Mouse (Mus musculus): ENCODE results near the gene Akap7.

- TF ChIP-seq USF1 (IDR thresholded peaks at IDR 0.05; ENCODE audit: low read depth) (no peak), E2F4 (IDR thresholded peaks at IDR 0.05; ENCODE audit: insufficient read depth) (no peak), POLR2A (IDR thresholded peaks at IDR 0.05; ENCODE audit: insufficient read length, low read depth) (no peak), MYOG (IDR thresholded peaks at IDR 0.05; ENCODE audit: control insufficient read depth in 1 of 3, insufficient read depth in 1 of 3, insufficient read length in 2 of 3, low read depth in 2 of 3) (no peak), TCF12 (IDR thresholded peaks at IDR 0.05; ENCODE audit: insufficient read depth, poor library complexity, severe bottlenecking) (no peak), POLR2AphosphoS2 (IDR thresholded peaks at IDR 0.05; ENCODE audit: insufficient read length, low read depth) (no peak)
These were observed 36.5 kb downstream of the Akap7 start for GRCm38 (mm10) chr10:25271207-25271606.
